Comparison of ENCODE assay signal across 20 mouse cellular contexts in the genomic region with DNA sequence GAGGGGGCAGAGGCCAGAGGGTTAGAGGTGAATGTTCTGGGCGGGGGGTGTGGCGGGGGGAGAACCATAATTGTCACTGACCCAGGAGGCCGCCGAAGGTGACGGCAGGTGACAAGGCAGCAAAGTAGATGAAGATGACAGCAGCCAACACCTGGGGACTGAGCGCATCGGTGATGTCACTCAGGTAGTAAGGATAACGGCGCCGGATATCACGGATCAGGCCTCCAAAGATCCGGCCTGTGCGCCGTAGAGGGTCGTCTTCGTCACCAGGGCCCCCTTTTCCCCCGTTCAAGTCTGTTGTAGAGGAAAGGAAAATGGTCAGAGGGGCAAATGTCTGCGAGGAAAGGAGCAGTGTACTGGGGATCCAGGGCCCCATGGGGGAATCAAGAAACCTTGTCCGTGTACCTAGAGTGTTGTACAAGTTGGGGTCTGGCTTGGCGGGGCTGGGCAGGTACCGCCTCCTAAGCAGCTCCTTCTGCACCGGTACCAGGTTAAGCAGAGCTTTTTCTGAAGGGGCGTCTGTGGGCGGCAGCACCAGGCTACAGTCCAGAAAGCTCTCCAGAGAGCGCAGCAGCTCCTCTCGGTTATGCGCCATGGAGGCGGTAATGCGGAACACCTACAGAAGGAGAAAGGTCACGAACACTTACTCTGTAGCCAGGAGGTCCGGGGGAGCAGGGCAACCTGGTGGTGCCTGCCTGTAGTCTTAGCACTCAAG. TPM values are rescaled to one million over a fixed set of nuclear protein-coding genes. Genes with fewer than 3 reads are reported as not detected.
DNase-seq lines count a peak whose midpoint lies in the region; ATAC-seq and TF ChIP-seq lines count a peak whose summit lies in the region.
"Had no signal": no experiment of that assay in that cellular context is flagged by ENCODE, and none has a peak within 500 bp of the region (broad histone marks: within the 10 kb centered on the region; RNA-seq: fewer than 3 reads in every experiment).

No protein-coding gene starts in this region.

- no peak for ATAC-seq in forebrain, embryonic 11.5 days (replicated peaks; ENCODE audit: low FRiP score)
- no peak for ATAC-seq in forebrain, embryonic 16.5 days
- ATAC-seq in liver, embryonic 12.5 days = no peak
- ATAC-seq in megakaryocyte progenitor cell, adult 5-6 weeks (replicated peaks; ENCODE audit: poor library complexity) = no peak
- ATAC-seq: midbrain, embryonic 15.5 days; Patski had no signal

- no peak overlapping the region for H3K4me3 ChIP-seq in forebrain, embryonic 11.5 days (ENCODE audit: low read depth, low read length)
- no peak overlapping the region for H3K4me3 ChIP-seq in forebrain, embryonic 16.5 days (replicated peaks; ENCODE audit: low read length)
- peak overlapping the region; percentile 72 for H3K4me3 ChIP-seq in E14TG2a.4 (replicated peaks; ENCODE audit: low read length)
- peak overlapping the region; percentile 83 for H3K4me3 ChIP-seq in liver, embryonic 12.5 days
- H3K4me3 ChIP-seq: embryonic facial prominence, embryonic 13.5 days; forebrain, embryonic 10.5 days; hindbrain, embryonic 13.5 days; limb, embryonic 13.5 days; megakaryocyte, embryonic 14.5 days; midbrain, embryonic 15.5 days had no signal

- no peak overlapping the region for H3K9ac ChIP-seq in forebrain, embryonic 11.5 days (ENCODE audit: low read length)
- H3K9ac ChIP-seq in forebrain, embryonic 16.5 days (replicated peaks; ENCODE audit: low read depth, low read length) = no peak overlapping the region
- H3K9ac ChIP-seq in liver, embryonic 12.5 days = peak overlapping the region; percentile 98
- H3K9ac ChIP-seq: embryonic facial prominence, embryonic 13.5 days; hindbrain, embryonic 13.5 days; limb, embryonic 13.5 days; midbrain, embryonic 15.5 days had no signal

- H3K27me3 ChIP-seq in forebrain, embryonic 11.5 days (ENCODE audit: control insufficient read depth, insufficient read depth, low read length) = no peaks in the 10 kb centered on the region
- H3K27me3 ChIP-seq in forebrain, embryonic 16.5 days (replicated peaks; ENCODE audit: control insufficient read depth, insufficient read depth, low read length) = no peaks in the 10 kb centered on the region
- H3K27me3 ChIP-seq in E14TG2a.4 (ENCODE audit: insufficient read depth, low read length) = peaks cover 88% of the 10 kb centered on the region
- H3K27me3 ChIP-seq in liver, embryonic 12.5 days (replicated peaks) = peaks cover 84% of the 10 kb centered on the region
- H3K27me3 ChIP-seq: midbrain, embryonic 15.5 days had no signal

- DNase-seq in forebrain, embryonic 11.5 days (ENCODE audit: low spot score) = peak; percentile 44
- peak; percentile 22 to 40 for DNase-seq in kidney, postnatal 4 days
- DNase-seq in kidney, adult 9 months = no peak
- DNase-seq in ovary, postnatal 14 days (ENCODE audit: low spot score) = no peak
- DNase-seq: adrenal gland, postnatal 36 days; cerebellum, adult 8-10 months; heart, postnatal 10 days; layer of hippocampus, postnatal 36 days; thymus, postnatal 36 days had no signal

- 77% methylated on average over 31 of the region's 31 CpGs for WGBS in forebrain, embryonic 11.5 days
- 77% methylated on average over 31 of the region's 31 CpGs for WGBS in forebrain, embryonic 16.5 days
- WGBS in liver, embryonic 12.5 days (ENCODE audit: insufficient replicate concordance) = 54% methylated on average over 31 of the region's 31 CpGs

- H3K9me3 ChIP-seq in forebrain, embryonic 11.5 days (ENCODE audit: control insufficient read depth, low read length) = no peaks in the 10 kb centered on the region
- no peaks in the 10 kb centered on the region for H3K9me3 ChIP-seq in forebrain, embryonic 16.5 days (ENCODE audit: control insufficient read depth, low read length)
- no peaks in the 10 kb centered on the region for H3K9me3 ChIP-seq in E14TG2a.4 (ENCODE audit: low read length)
- no peaks in the 10 kb centered on the region for H3K9me3 ChIP-seq in liver, embryonic 12.5 days (replicated peaks)
- H3K9me3 ChIP-seq: embryonic facial prominence, embryonic 13.5 days; forebrain, embryonic 10.5 days; hindbrain, embryonic 13.5 days; limb, embryonic 13.5 days; megakaryocyte, embryonic 14.5 days; midbrain, embryonic 15.5 days had no signal

- H3K36me3 ChIP-seq in forebrain, embryonic 11.5 days (ENCODE audit: control insufficient read depth, insufficient read depth, low read length) = no peaks in the 10 kb centered on the region
- no peaks in the 10 kb centered on the region for H3K36me3 ChIP-seq in forebrain, embryonic 16.5 days (ENCODE audit: control insufficient read depth, insufficient read depth)
- H3K36me3 ChIP-seq in E14TG2a.4 (ENCODE audit: insufficient read depth, low read length) = no peaks in the 10 kb centered on the region
- peaks cover 100% of the 10 kb centered on the region for H3K36me3 ChIP-seq in liver, embryonic 12.5 days
- H3K36me3 ChIP-seq: embryonic facial prominence, embryonic 13.5 days; forebrain, embryonic 10.5 days; hindbrain, embryonic 13.5 days; limb, embryonic 13.5 days; midbrain, embryonic 15.5 days had no signal

- H3K4me1 ChIP-seq in forebrain, embryonic 11.5 days (replicated peaks; ENCODE audit: control insufficient read depth, insufficient read depth, low read length) = no peaks in the 10 kb centered on the region
- no peaks in the 10 kb centered on the region for H3K4me1 ChIP-seq in forebrain, embryonic 16.5 days (replicated peaks; ENCODE audit: control insufficient read depth, insufficient read depth, low read length)
- peaks cover 46% of the 10 kb centered on the region for H3K4me1 ChIP-seq in E14TG2a.4 (replicated peaks; ENCODE audit: low read depth, low read length)
- peaks cover 91% of the 10 kb centered on the region for H3K4me1 ChIP-seq in liver, embryonic 12.5 days
- H3K4me1 ChIP-seq: embryonic facial prominence, embryonic 13.5 days; hindbrain, embryonic 13.5 days; megakaryocyte, embryonic 14.5 days; midbrain, embryonic 15.5 days had no signal

- TF ChIP-seq CTCF in E14TG2a.4 (conservative IDR thresholded peaks at IDR 0.05; ENCODE audit: low read length) = no peak

- H3K4me2 ChIP-seq in forebrain, embryonic 11.5 days (ENCODE audit: low read depth, low read length, severe bottlenecking) = no peak overlapping the region
- H3K4me2 ChIP-seq in forebrain, embryonic 16.5 days (ENCODE audit: low read length) = no peak overlapping the region
- H3K4me2 ChIP-seq in liver, embryonic 12.5 days = peak overlapping the region; percentile 75
- H3K4me2 ChIP-seq: embryonic facial prominence, embryonic 13.5 days; hindbrain, embryonic 13.5 days; limb, embryonic 13.5 days; midbrain, embryonic 15.5 days had no signal

- H3K27ac ChIP-seq in forebrain, embryonic 11.5 days (ENCODE audit: low read depth, low read length) = no peak overlapping the region
- H3K27ac ChIP-seq in forebrain, embryonic 16.5 days (ENCODE audit: low read length) = no peak overlapping the region
- H3K27ac ChIP-seq in liver, embryonic 12.5 days = peak overlapping the region; percentile 98
- H3K27ac ChIP-seq: embryonic facial prominence, embryonic 13.5 days; forebrain, embryonic 10.5 days; hindbrain, embryonic 13.5 days; limb, embryonic 13.5 days; midbrain, embryonic 15.5 days had no signal

RNA-seq across cellular contexts. Expression of a gene that starts 9.2 kb away (rescaled TPM):
- polyA plus RNA-seq in forebrain, embryonic 11.5 days (2014; fragmentation: Nextera tagmentation; extraction: Ambion mirVana) = 33.8 and 36.8 TPM in 2 replicates
- 2.0 and 2.9 TPM in 2 replicates for polyA plus RNA-seq in forebrain, embryonic 16.5 days (2015; fragmentation: Nextera tagmentation; extraction: Ambion mirVana)
- 913 and 972 TPM in 2 replicates for polyA plus RNA-seq in liver, embryonic 12.5 days (2016; fragmentation: Nextera tagmentation; extraction: Ambion mirVana)
- 1.1 and 2.0 TPM in 2 replicates for total RNA-seq in megakaryocyte progenitor cell, adult 5-6 weeks (2015)
- 0.61 and 0.62 TPM in 2 replicates for total RNA-seq in megakaryocyte progenitor cell, adult 5-6 weeks (2017)
- polyA plus RNA-seq: Patski had no signal

RNA-seq across cellular contexts. Expression of a gene that starts 36.4 kb away (rescaled TPM):
- 33.1 and 35.4 TPM in 2 replicates for polyA plus RNA-seq in forebrain, embryonic 11.5 days (2014; fragmentation: Nextera tagmentation; extraction: Ambion mirVana)
- 129 and 156 TPM in 2 replicates for polyA plus RNA-seq in forebrain, embryonic 16.5 days (2015; fragmentation: Nextera tagmentation; extraction: Ambion mirVana)
- polyA plus RNA-seq in liver, embryonic 12.5 days (2016; fragmentation: Nextera tagmentation; extraction: Ambion mirVana) = 1.9 and 2.1 TPM in 2 replicates
- not detected in 2 replicates for total RNA-seq in megakaryocyte progenitor cell, adult 5-6 weeks (2015)
- total RNA-seq in megakaryocyte progenitor cell, adult 5-6 weeks (2017) = not detected in 2 replicates

RNA-seq across cellular contexts. Expression of a gene that starts 37.3 kb away (rescaled TPM):
- polyA plus RNA-seq in forebrain, embryonic 11.5 days (2014; fragmentation: Nextera tagmentation; extraction: Ambion mirVana) = 109 and 111 TPM in 2 replicates
- 99.1 and 116 TPM in 2 replicates for polyA plus RNA-seq in forebrain, embryonic 16.5 days (2015; fragmentation: Nextera tagmentation; extraction: Ambion mirVana)
- 97.2 and 98.8 TPM in 2 replicates for polyA plus RNA-seq in liver, embryonic 12.5 days (2016; fragmentation: Nextera tagmentation; extraction: Ambion mirVana)
- total RNA-seq in megakaryocyte progenitor cell, adult 5-6 weeks (2015) = 31.7 and 34.1 TPM in 2 replicates
- 131 and 155 TPM in 2 replicates for total RNA-seq in megakaryocyte progenitor cell, adult 5-6 weeks (2017)

RNA-seq across cellular contexts. Expression of a gene that starts 51.0 kb away (rescaled TPM):
- 196 and 214 TPM in 2 replicates for polyA plus RNA-seq in forebrain, embryonic 11.5 days (2014; fragmentation: Nextera tagmentation; extraction: Ambion mirVana)
- 134 and 143 TPM in 2 replicates for polyA plus RNA-seq in forebrain, embryonic 16.5 days (2015; fragmentation: Nextera tagmentation; extraction: Ambion mirVana)
- polyA plus RNA-seq in liver, embryonic 12.5 days (2016; fragmentation: Nextera tagmentation; extraction: Ambion mirVana) = 365 and 367 TPM in 2 replicates
- total RNA-seq in megakaryocyte progenitor cell, adult 5-6 weeks (2015) = 95.5 and 124 TPM in 2 replicates
- total RNA-seq in megakaryocyte progenitor cell, adult 5-6 weeks (2017) = 48.7 and 52.7 TPM in 2 replicates

Comparison
In these comparisons a context has a peak if more than half of its experiments do, and no peak if none do; other contexts are left out.
1. DNase-seq: peak in forebrain, embryonic 11.5 days (single experiment) and kidney, postnatal 4 days (2 of 2); none in kidney, adult 9 months (single experiment) and ovary, postnatal 14 days (single experiment).
2. H3K4me3 ChIP-seq: peak in E14TG2a.4 (single experiment) and liver, embryonic 12.5 days (single experiment); none in forebrain, embryonic 11.5 days (single experiment) and forebrain, embryonic 16.5 days (single experiment).
3. RNA of a gene that starts 9.2 kb away (polyA plus RNA-seq): 913 to 972 TPM in liver, embryonic 12.5 days; 33.8 to 36.8 TPM in forebrain, embryonic 11.5 days and 2.0 to 2.9 TPM in forebrain, embryonic 16.5 days; every median in the first group is over 10 times any median in the second.
4. RNA of a gene that starts 36.4 kb away (polyA plus RNA-seq): 129 to 156 TPM in forebrain, embryonic 16.5 days and 33.1 to 35.4 TPM in forebrain, embryonic 11.5 days; 1.9 to 2.1 TPM in liver, embryonic 12.5 days; every median in the first group is over 10 times any median in the second.